Mouse (Mus musculus): Measurements from ENCODE around the gene Runx3.

DNA sequence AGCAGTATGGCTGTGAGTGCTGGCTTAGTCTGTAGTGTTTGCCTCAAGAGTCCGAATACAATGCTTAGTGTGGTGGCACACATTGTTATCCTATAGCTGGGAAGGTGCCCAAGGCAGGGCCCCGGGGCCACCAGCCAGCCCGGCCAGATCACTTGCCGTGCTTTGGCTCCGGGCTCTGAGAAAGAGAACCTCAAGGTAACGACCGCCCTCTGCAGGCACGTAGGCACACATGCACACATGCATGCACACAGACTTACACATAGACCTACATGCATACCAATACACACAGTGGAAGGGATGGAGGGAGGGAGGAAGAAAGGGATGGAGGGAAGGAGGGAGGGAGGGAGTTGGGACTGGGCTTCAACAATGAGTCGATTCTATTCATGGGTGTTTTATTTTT lies 2.6 kb upstream of the Runx3 start:
- TF ChIP-seq CTCF (IDR thresholded peaks at IDR 0.05; ENCODE audit: insufficient read depth, low read depth, low read length) (no peak), POLR2A (IDR thresholded peaks at IDR 0.05; ENCODE audit: insufficient read depth, low read depth, low read length) (no peak)

Measured in olfactory bulb, adult 2 months (tissue).